ENCODE assay signal across 8 mouse cellular contexts in the genomic region with DNA sequence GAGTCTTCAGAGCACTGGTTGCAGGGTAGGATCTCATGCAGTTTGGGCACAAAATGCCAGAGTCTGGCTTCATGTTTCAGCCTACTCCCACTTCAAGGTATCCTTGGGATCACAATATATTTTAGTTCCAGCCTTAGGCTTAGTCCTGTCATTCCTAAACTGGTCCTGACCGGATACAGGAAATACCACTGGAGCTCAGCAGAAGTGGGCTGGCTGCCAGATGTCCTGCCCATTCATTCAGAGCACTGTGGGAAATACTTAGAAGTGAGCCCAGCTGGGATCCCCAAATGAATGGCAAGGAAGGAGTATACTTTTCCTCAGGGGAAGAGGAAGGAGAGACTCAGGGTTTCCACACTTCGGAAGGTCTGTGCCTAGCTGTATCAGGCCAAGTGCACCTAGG. TPM values are rescaled to one million over a fixed set of nuclear protein-coding genes. Genes with fewer than 3 reads are reported as not detected.
DNase-seq lines count a peak whose midpoint lies in the region; ATAC-seq lines count a peak whose summit lies in the region.

No protein-coding gene starts in this region.

- 0 out of 2 replicates have a peak overlapping the region, but pooled peaks have one; percentile 42 for H3K27ac ChIP-seq in forebrain, embryonic 12.5 days
- H3K27ac ChIP-seq in hindbrain, embryonic 12.5 days: 0 out of 2 replicates have a peak overlapping the region, but pooled peaks have one; percentile 8
- H3K27ac ChIP-seq in limb, embryonic 15.5 days: peak overlapping the region; percentile 30; the same call in 1 of the 2 replicates
- peak overlapping the region; percentile 45; the same call in 1 of the 2 replicates for H3K27ac ChIP-seq in stomach, embryonic 14.5 days (ENCODE audit: low read length)

- no peak overlapping the region for H3K4me3 ChIP-seq in forebrain, embryonic 12.5 days (replicated peaks)
- H3K4me3 ChIP-seq in hindbrain, embryonic 12.5 days: no peak overlapping the region
- H3K4me3 ChIP-seq in limb, embryonic 15.5 days: no peak overlapping the region
- no peak overlapping the region for H3K4me3 ChIP-seq in stomach, embryonic 14.5 days (ENCODE audit: low read depth, low read length)

- peak; percentile 58 for ATAC-seq in forebrain, embryonic 12.5 days (ENCODE audit: low FRiP score)
- peak; percentile 57 for ATAC-seq in hindbrain, embryonic 12.5 days (ENCODE audit: low FRiP score)
- ATAC-seq in limb, embryonic 15.5 days (ENCODE audit: insufficient number of reproducible peaks, low FRiP score, low TSS enrichment, low read depth): no peak; the same call in 1 of the 2 replicates
- peak; percentile 56; the same call in 1 of the 2 replicates for ATAC-seq in stomach, embryonic 14.5 days (ENCODE audit: insufficient number of reproducible peaks, insufficient read depth, low FRiP score, low read depth)
- ATAC-seq in erythroid progenitor cell, adult 5-6 weeks (replicated peaks; ENCODE audit: low FRiP score, poor library complexity, severe bottlenecking): no peak
- no peak for ATAC-seq in frontal cortex, adult (ENCODE audit: low TSS enrichment)

- no peaks in the 10 kb centered on the region for H3K9me3 ChIP-seq in forebrain, embryonic 12.5 days
- H3K9me3 ChIP-seq in hindbrain, embryonic 12.5 days (replicated peaks): no peaks in the 10 kb centered on the region
- H3K9me3 ChIP-seq in limb, embryonic 15.5 days: no peaks in the 10 kb centered on the region
- no peaks in the 10 kb centered on the region for H3K9me3 ChIP-seq in stomach, embryonic 14.5 days (ENCODE audit: control insufficient read depth, low read depth, low read length)

- no peak overlapping the region for H3K9ac ChIP-seq in forebrain, embryonic 12.5 days
- no peak overlapping the region for H3K9ac ChIP-seq in hindbrain, embryonic 12.5 days
- H3K9ac ChIP-seq in limb, embryonic 15.5 days: no peak overlapping the region
- no peak overlapping the region for H3K9ac ChIP-seq in stomach, embryonic 14.5 days (replicated peaks; ENCODE audit: low read depth, low read length)

- H3K4me2 ChIP-seq in forebrain, embryonic 12.5 days: no peak overlapping the region
- no peak overlapping the region for H3K4me2 ChIP-seq in hindbrain, embryonic 12.5 days (replicated peaks)
- H3K4me2 ChIP-seq in limb, embryonic 15.5 days: no peak overlapping the region
- H3K4me2 ChIP-seq in stomach, embryonic 14.5 days (replicated peaks; ENCODE audit: low read depth, low read length): no peak overlapping the region

- H3K4me1 ChIP-seq in forebrain, embryonic 12.5 days: peaks cover 33% of the 10 kb centered on the region
- H3K4me1 ChIP-seq in hindbrain, embryonic 12.5 days: peaks cover 31% of the 10 kb centered on the region
- H3K4me1 ChIP-seq in limb, embryonic 15.5 days: peaks cover 9% of the 10 kb centered on the region
- H3K4me1 ChIP-seq in stomach, embryonic 14.5 days (ENCODE audit: control insufficient read depth, insufficient read depth, low read length): peaks cover 22% of the 10 kb centered on the region

- H3K27me3 ChIP-seq in forebrain, embryonic 12.5 days: peaks cover 15% of the 10 kb centered on the region
- no peaks in the 10 kb centered on the region; the same call in 1 of the 2 replicates for H3K27me3 ChIP-seq in hindbrain, embryonic 12.5 days
- H3K27me3 ChIP-seq in limb, embryonic 15.5 days: no peaks in the 10 kb centered on the region
- no peaks in the 10 kb centered on the region for H3K27me3 ChIP-seq in stomach, embryonic 14.5 days (ENCODE audit: control insufficient read depth, insufficient read depth, low read length)

- H3K36me3 ChIP-seq in forebrain, embryonic 12.5 days (replicated peaks): no peaks in the 10 kb centered on the region
- no peaks in the 10 kb centered on the region; the same call in 1 of the 2 replicates for H3K36me3 ChIP-seq in hindbrain, embryonic 12.5 days
- H3K36me3 ChIP-seq in limb, embryonic 15.5 days: peaks cover 34% of the 10 kb centered on the region
- H3K36me3 ChIP-seq in stomach, embryonic 14.5 days (ENCODE audit: control insufficient read depth, insufficient read depth, low read length): no peaks in the 10 kb centered on the region

- WGBS in forebrain, embryonic 12.5 days: 34% methylated on average over 2 of the region's 2 CpGs
- WGBS in hindbrain, embryonic 12.5 days: 48% methylated on average over 2 of the region's 2 CpGs
- 22% methylated on average over 2 of the region's 2 CpGs for WGBS in limb, embryonic 15.5 days
- 52% methylated on average over 2 of the region's 2 CpGs for WGBS in stomach, embryonic 14.5 days

- DNase-seq in right cerebral cortex, postnatal 10 days (ENCODE audit: low spot score in 2 of 2): peak; percentile 52 to 56
- DNase-seq in right cerebral cortex, postnatal 36 days (ENCODE audit: low spot score in 2 of 2): no peak

RNA-seq across cellular contexts. Expression of a gene that starts 33.3 kb away (rescaled TPM):
- polyA plus RNA-seq in forebrain, embryonic 12.5 days (2016; fragmentation: Nextera tagmentation; extraction: Ambion mirVana): 10.8 and 11.4 TPM in 2 replicates
- polyA plus RNA-seq in hindbrain, embryonic 12.5 days (2016; fragmentation: Nextera tagmentation; extraction: Ambion mirVana): 13.0 and 13.6 TPM in 2 replicates
- 28.0 and 31.8 TPM in 2 replicates for polyA plus RNA-seq in limb, embryonic 15.5 days (2015; fragmentation: Nextera tagmentation; extraction: Ambion mirVana)
- polyA plus RNA-seq in stomach, embryonic 14.5 days (2014; fragmentation: Nextera tagmentation; extraction: Ambion mirVana): 12.8 and 12.9 TPM in 2 replicates
- total RNA-seq in erythroid progenitor cell, adult 5-6 weeks (2015; ENCODE audit: low replicate concordance): not detected in 2 replicates
- not detected in 2 replicates for total RNA-seq in erythroid progenitor cell, adult 5-6 weeks (2017; ENCODE audit: low replicate concordance)

RNA-seq across cellular contexts. Expression of a gene that starts 43.7 kb away (rescaled TPM):
- 4.0 and 4.7 TPM in 2 replicates for polyA plus RNA-seq in forebrain, embryonic 12.5 days (2016; fragmentation: Nextera tagmentation; extraction: Ambion mirVana)
- polyA plus RNA-seq in hindbrain, embryonic 12.5 days (2016; fragmentation: Nextera tagmentation; extraction: Ambion mirVana): 3.2 and 3.6 TPM in 2 replicates
- 2.5 and 3.1 TPM in 2 replicates for polyA plus RNA-seq in limb, embryonic 15.5 days (2015; fragmentation: Nextera tagmentation; extraction: Ambion mirVana)
- 2.7 and 3.0 TPM in 2 replicates for polyA plus RNA-seq in stomach, embryonic 14.5 days (2014; fragmentation: Nextera tagmentation; extraction: Ambion mirVana)
- total RNA-seq in erythroid progenitor cell, adult 5-6 weeks (2015; ENCODE audit: low replicate concordance): 0.84 and 1.4 TPM in 2 replicates
- 2.7 and 3.7 TPM in 2 replicates for total RNA-seq in erythroid progenitor cell, adult 5-6 weeks (2017; ENCODE audit: low replicate concordance)

Comparison
In these comparisons a context has a peak if more than half of its experiments do, and no peak if none do; other contexts are left out.
1. DNase-seq: peak in right cerebral cortex, postnatal 10 days (2 of 2); none in right cerebral cortex, postnatal 36 days (0 of 2).
2. ATAC-seq: peak in forebrain, embryonic 12.5 days (single experiment), hindbrain, embryonic 12.5 days (single experiment) and stomach, embryonic 14.5 days (single experiment); none in limb, embryonic 15.5 days (single experiment), erythroid progenitor cell, adult 5-6 weeks (single experiment) and frontal cortex, adult (single experiment).
3. Peak in every context shown above with its lines, with median percentiles within 50 percentile points of each other: H3K27ac ChIP-seq.